Mouse (Mus musculus) embryonic fibroblast, embryonic 13.5 days (primary cell): ENCODE measurements around the gene Mpp1.

Experiments used
- CTCF ChIP-seq: IDR thresholded peaks from 2 replicates; pipeline ENCODE4 v1.5.1; 2011; ENCODE audit warnings: mild to moderate bottlenecking, control low read depth, low read length, moderate library complexity, borderline replicate concordance; ENCODE audit not compliant: insufficient read depth
- POLR2A ChIP-seq: IDR thresholded peaks from 2 replicates; pipeline ENCODE4 v1.6.1; 2011; ENCODE audit warnings: low read depth, mild to moderate bottlenecking, control low read depth, low read length, moderate library complexity

DNA sequence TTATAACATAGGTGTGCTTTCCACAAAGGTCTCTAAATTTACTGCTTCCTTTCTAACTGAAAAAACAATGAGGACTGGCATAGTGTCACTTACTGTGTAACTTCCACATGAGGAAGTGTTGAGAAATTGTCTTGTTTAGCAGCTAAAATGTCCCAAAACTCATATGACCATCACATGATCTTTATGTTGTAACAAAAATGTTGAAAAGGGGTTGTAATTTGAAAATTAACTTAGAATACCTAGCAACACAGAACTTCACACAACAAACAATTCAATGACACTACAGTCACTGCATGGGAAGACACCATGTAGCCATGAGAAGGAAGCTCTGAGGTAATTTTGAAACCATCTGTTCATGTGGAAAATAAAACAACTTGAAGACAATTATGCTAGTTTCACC lies 3.9 kb downstream of the Mpp1 start:
- no peak for TF ChIP-seq POLR2A
- no peak for TF ChIP-seq CTCF
